Mouse (Mus musculus) left cerebral cortex, adult 18-20 months (tissue): ENCODE measurements at regions not wholly inside any gene's neighbourhood (a gene's known extent, or its start where the extent isn't known, plus 50 kb on each side); places are given as distances from the start of the nearest gene placed in this dataset.

ENCODE experiments used
- DNase-seq, 2 experiments: peaks; one replicate each; pipeline ENCODE4 v3.0.0; 2021 to 2022; ENCODE audit warnings: low spot score in 2 of 2, mixed read lengths in 1 of 2

DNA sequence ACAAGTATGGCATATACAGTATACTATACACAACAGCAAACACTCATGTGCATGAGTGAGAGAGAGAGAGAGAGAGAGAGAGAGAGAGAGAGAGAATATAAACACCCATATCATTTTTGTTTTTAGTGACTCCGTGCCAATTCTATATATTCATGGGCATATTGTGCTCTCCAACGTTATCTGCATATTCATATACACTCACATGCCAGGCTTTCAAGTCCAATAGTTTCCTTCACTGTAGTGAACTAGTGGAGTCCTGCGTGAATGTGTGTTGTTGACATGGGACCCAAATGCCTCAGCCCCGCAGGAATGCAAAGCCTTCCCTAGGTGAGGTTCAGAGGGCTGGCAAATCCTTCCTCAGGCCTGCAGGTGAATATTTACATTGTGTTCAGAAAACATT, 53.4 kb upstream of the Nab1 start:
- no peak for DNase-seq

DNA sequence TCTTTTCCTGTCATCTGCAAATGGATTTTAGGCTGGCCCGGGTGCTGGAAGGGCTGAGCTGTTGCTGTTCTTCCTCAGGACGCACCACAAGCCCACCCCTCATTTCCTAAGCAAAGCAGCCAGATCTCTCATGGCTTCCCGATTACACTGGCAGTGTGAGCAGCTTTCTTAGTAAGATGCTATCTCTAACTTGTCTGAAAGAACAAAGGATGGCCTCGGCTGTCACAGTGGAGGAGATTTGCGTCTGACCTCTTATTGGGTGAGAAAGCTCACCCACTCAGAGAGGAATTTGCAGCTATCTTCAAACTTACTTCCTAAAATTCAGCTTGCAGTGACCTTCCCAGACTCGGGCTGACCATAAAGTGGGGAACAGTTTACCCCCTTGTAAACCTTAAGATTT, 64.7 kb upstream of the Nemp2 start:
- DNase-seq: no peak

DNA sequence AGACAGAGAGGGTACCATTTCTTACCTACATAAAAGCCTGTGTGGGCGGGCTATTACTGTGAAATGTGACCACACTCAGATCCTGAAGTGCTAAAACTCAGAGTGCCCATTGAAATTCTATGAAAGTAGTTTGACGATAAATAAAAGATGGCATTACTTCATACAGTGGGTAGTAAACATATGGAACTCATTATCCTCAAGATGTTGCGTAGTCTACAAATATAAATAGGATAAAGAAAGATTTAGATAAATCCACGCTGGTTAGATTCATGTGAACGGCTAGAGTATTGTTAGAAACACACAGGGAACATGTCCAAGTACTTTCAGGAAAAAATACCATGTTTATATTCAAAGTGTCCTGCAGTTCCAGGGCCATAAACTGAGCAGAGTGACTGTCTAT, 58.8 kb upstream of the Nemp2 start:
- no peak for DNase-seq

- peak; percentile 19 to 22 for DNase-seq
These were observed 52.0 kb upstream of the Nemp2 start for GRCm38 (mm10) chr1:52578298-52579056.

DNA sequence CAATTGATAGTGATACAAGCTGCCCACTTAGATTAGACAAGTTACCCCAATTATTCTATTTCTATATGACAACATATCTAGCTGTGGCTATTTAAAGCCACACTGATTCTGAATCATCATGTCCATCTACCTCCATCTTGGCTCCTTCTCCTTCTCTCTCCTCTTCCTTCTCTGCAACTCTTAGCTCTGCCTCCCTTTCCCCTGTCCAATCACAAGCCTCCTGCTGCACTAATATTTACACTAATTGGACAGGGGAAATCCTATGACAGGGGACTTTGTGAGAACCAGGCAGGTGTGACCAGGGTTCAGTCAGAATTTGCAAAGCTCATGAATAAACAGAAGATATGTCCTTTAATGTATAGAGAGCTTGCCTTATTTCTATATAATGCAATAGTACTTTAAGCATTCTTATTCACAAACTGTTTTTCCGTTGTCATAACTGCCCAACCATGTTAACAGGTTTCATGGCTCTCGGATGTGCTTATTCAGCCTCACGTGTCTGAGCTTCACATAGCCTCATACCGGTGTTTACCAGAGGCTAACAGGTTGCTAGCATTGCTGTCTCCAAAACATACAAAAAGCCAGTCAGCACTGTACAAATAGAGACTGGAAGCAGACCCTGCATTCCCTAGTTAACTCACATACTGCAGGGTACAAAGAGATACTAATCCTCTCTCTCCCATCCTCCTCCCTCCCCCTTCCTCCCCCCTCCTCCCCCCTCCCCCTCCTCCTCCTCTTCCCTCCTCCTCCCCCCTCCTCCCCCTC, 50.2 kb upstream of the Nemp2 start:
- DNase-seq: no peak
